Mouse (Mus musculus): ENCODE results near the gene Rassf10. TPM values are rescaled to one million over a fixed set of nuclear protein-coding genes. Genes with fewer than 3 reads are reported as not detected.
"Not testable (repeated sequence)": the region's sequence is repeated elsewhere in the genome, so short reads cannot be mapped to it uniquely, and the experiment has no call there.

Gene Rassf10
- polyA plus RNA-seq, 1 experiment, result not detected

- Histone ChIP-seq H3K4me3 (no peak overlapping the region), H3K79me2 (ENCODE audit: control insufficient read depth, insufficient read depth) (no peaks in the 10 kb centered on the region), H3K27me3 (ENCODE audit: control insufficient read depth, insufficient read depth, insufficient read length) (no peaks in the 10 kb centered on the region), H3ac (ENCODE audit: control insufficient read depth, insufficient read length) (no peak overlapping the region), H3K4me2 (ENCODE audit: low read depth) (no peak overlapping the region), H3K36me3 (ENCODE audit: control insufficient read depth, insufficient read depth) (no peaks in the 10 kb centered on the region)
- TF ChIP-seq POLR2AphosphoS2 (IDR thresholded peaks at IDR 0.05; ENCODE audit: insufficient read length, low read depth), result no peak
- TF ChIP-seq TCF12 (IDR thresholded peaks at IDR 0.05; ENCODE audit: insufficient read depth, poor library complexity, severe bottlenecking), result no peak
- no peak for TF ChIP-seq CEBPB (IDR thresholded peaks at IDR 0.05; ENCODE audit: insufficient read depth, poor library complexity, severe bottlenecking)
- no peak for TF ChIP-seq USF1 (IDR thresholded peaks at IDR 0.05; ENCODE audit: low read depth)
- TF ChIP-seq E2F4 (IDR thresholded peaks at IDR 0.05; ENCODE audit: insufficient read depth), result no peak
- TF ChIP-seq POLR2A (IDR thresholded peaks at IDR 0.05; ENCODE audit: insufficient read length, low read depth), result no peak
- TF ChIP-seq MAX (IDR thresholded peaks at IDR 0.05; ENCODE audit: low read depth), result no peak
- TF ChIP-seq MYOD1 (IDR thresholded peaks at IDR 0.05; ENCODE audit: control insufficient read depth in 1 of 3, insufficient read length in 2 of 3, low read depth in 2 of 3), result no peak
- no peak for TF ChIP-seq TCF3 (IDR thresholded peaks at IDR 0.05; ENCODE audit: insufficient read length, low read depth)
- no peak for TF ChIP-seq REST (IDR thresholded peaks at IDR 0.05; ENCODE audit: insufficient read depth, insufficient read length)
- TF ChIP-seq MYOG (IDR thresholded peaks at IDR 0.05; ENCODE audit: control insufficient read depth in 1 of 3, insufficient read depth in 1 of 3, insufficient read length in 2 of 3, low read depth in 2 of 3), result no peak
- no peak for TF ChIP-seq SRF (IDR thresholded peaks at IDR 0.05; ENCODE audit: control insufficient read depth, insufficient read length, low read depth)
Measured at GRCm38 (mm10) chr7:112922801-112923200, 31.0 kb upstream of the Rassf10 start.

- no peaks in the 10 kb centered on the region for H3K36me3 ChIP-seq (ENCODE audit: control insufficient read depth, insufficient read depth)
- H3K27me3 ChIP-seq (ENCODE audit: control insufficient read depth, insufficient read depth, insufficient read length), result no peaks in the 10 kb centered on the region
- no peak overlapping the region for H3ac ChIP-seq (ENCODE audit: control insufficient read depth, insufficient read length)
- no peak overlapping the region for H3K4me3 ChIP-seq
- H3K79me2 ChIP-seq (ENCODE audit: control insufficient read depth, insufficient read depth), result no peaks in the 10 kb centered on the region
- TF ChIP-seq MAX (IDR thresholded peaks at IDR 0.05; ENCODE audit: low read depth), result no peak
- TF ChIP-seq TCF3 (IDR thresholded peaks at IDR 0.05; ENCODE audit: insufficient read length, low read depth), result no peak
- no peak for TF ChIP-seq POLR2AphosphoS2 (IDR thresholded peaks at IDR 0.05; ENCODE audit: insufficient read length, low read depth)
- H3K4me2 ChIP-seq (ENCODE audit: low read depth), result no peak overlapping the region
Measured at GRCm38 (mm10) chr7:112923712-112924111, 30.1 kb upstream of the Rassf10 start.

- H3K79me2 ChIP-seq (ENCODE audit: control insufficient read depth, insufficient read depth), result no peaks in the 10 kb centered on the region
- H3K27me3 ChIP-seq (ENCODE audit: control insufficient read depth, insufficient read depth, insufficient read length), result no peaks in the 10 kb centered on the region
- no peak overlapping the region for H3K4me2 ChIP-seq (ENCODE audit: low read depth)
- H3K36me3 ChIP-seq (ENCODE audit: control insufficient read depth, insufficient read depth), result no peaks in the 10 kb centered on the region
- no peak for TF ChIP-seq REST (IDR thresholded peaks at IDR 0.05; ENCODE audit: insufficient read depth, insufficient read length)
- TF ChIP-seq TCF12 (IDR thresholded peaks at IDR 0.05; ENCODE audit: insufficient read depth, poor library complexity, severe bottlenecking), result no peak
- TF ChIP-seq POLR2AphosphoS2 (IDR thresholded peaks at IDR 0.05; ENCODE audit: insufficient read length, low read depth), result no peak
- TF ChIP-seq USF1 (IDR thresholded peaks at IDR 0.05; ENCODE audit: low read depth), result no peak
- no peak for TF ChIP-seq E2F4 (IDR thresholded peaks at IDR 0.05; ENCODE audit: insufficient read depth)
- no peak overlapping the region for H3K4me3 ChIP-seq
- H3ac ChIP-seq (ENCODE audit: control insufficient read depth, insufficient read length), result no peak overlapping the region
Measured at GRCm38 (mm10) chr7:112930669-112931068, 23.1 kb upstream of the Rassf10 start.

GRCm38 (mm10) chr7:112935876-112936275, 17.9 kb upstream of the Rassf10 start:
- not testable (repeated sequence) for H3K27me3 ChIP-seq (ENCODE audit: control insufficient read depth, insufficient read depth, insufficient read length); H3ac ChIP-seq (ENCODE audit: control insufficient read depth, insufficient read length); H3K4me3 ChIP-seq; H3K4me2 ChIP-seq (ENCODE audit: low read depth); H3K36me3 ChIP-seq (ENCODE audit: control insufficient read depth, insufficient read depth); H3K79me2 ChIP-seq (ENCODE audit: control insufficient read depth, insufficient read depth)

- no peaks in the 10 kb centered on the region for H3K79me2 ChIP-seq (ENCODE audit: control insufficient read depth, insufficient read depth)
- H3K4me2 ChIP-seq (ENCODE audit: low read depth), result no peak overlapping the region
- no peaks in the 10 kb centered on the region for H3K36me3 ChIP-seq (ENCODE audit: control insufficient read depth, insufficient read depth)
- no peak overlapping the region for H3K4me3 ChIP-seq
- H3K27me3 ChIP-seq (ENCODE audit: control insufficient read depth, insufficient read depth, insufficient read length), result peaks cover 12% of the 10 kb centered on the region
- TF ChIP-seq POLR2AphosphoS2 (IDR thresholded peaks at IDR 0.05; ENCODE audit: insufficient read length, low read depth) (no peak), TCF3 (IDR thresholded peaks at IDR 0.05; ENCODE audit: insufficient read length, low read depth) (no peak), USF1 (IDR thresholded peaks at IDR 0.05; ENCODE audit: low read depth) (no peak), TCF12 (IDR thresholded peaks at IDR 0.05; ENCODE audit: insufficient read depth, poor library complexity, severe bottlenecking) (no peak), POLR2A (IDR thresholded peaks at IDR 0.05; ENCODE audit: insufficient read length, low read depth) (no peak), MYOG (IDR thresholded peaks at IDR 0.05; ENCODE audit: control insufficient read depth in 1 of 3, insufficient read depth in 1 of 3, insufficient read length in 2 of 3, low read depth in 2 of 3) (no peak), CEBPB (IDR thresholded peaks at IDR 0.05; ENCODE audit: insufficient read depth, poor library complexity, severe bottlenecking) (no peak), E2F4 (IDR thresholded peaks at IDR 0.05; ENCODE audit: insufficient read depth) (no peak), MAX (IDR thresholded peaks at IDR 0.05; ENCODE audit: low read depth) (no peak), REST (IDR thresholded peaks at IDR 0.05; ENCODE audit: insufficient read depth, insufficient read length) (no peak), MYOD1 (IDR thresholded peaks at IDR 0.05; ENCODE audit: control insufficient read depth in 1 of 3, insufficient read length in 2 of 3, low read depth in 2 of 3) (no peak)
- no peak overlapping the region for H3ac ChIP-seq (ENCODE audit: control insufficient read depth, insufficient read length)
Measured at GRCm38 (mm10) chr7:112937089-112937488, 16.7 kb upstream of the Rassf10 start.

- no peaks in the 10 kb centered on the region for H3K79me2 ChIP-seq (ENCODE audit: control insufficient read depth, insufficient read depth)
- peaks cover 12% of the 10 kb centered on the region for H3K27me3 ChIP-seq (ENCODE audit: control insufficient read depth, insufficient read depth, insufficient read length)
Measured at GRCm38 (mm10) chr7:112938959-112939358, 14.8 kb upstream of the Rassf10 start.

More at GRCm38 (mm10) chr7:112938959-112939358, 14.8 kb upstream of the Rassf10 start:
- H3K4me3 ChIP-seq, result no peak overlapping the region
- H3K36me3 ChIP-seq (ENCODE audit: control insufficient read depth, insufficient read depth), result no peaks in the 10 kb centered on the region
- TF ChIP-seq MAX (IDR thresholded peaks at IDR 0.05; ENCODE audit: low read depth) (no peak), POLR2AphosphoS2 (IDR thresholded peaks at IDR 0.05; ENCODE audit: insufficient read length, low read depth) (no peak), TCF12 (IDR thresholded peaks at IDR 0.05; ENCODE audit: insufficient read depth, poor library complexity, severe bottlenecking) (no peak), MYOD1 (IDR thresholded peaks at IDR 0.05; ENCODE audit: control insufficient read depth in 1 of 3, insufficient read length in 2 of 3, low read depth in 2 of 3) (no peak), SRF (IDR thresholded peaks at IDR 0.05; ENCODE audit: control insufficient read depth, insufficient read length, low read depth) (no peak), REST (IDR thresholded peaks at IDR 0.05; ENCODE audit: insufficient read depth, insufficient read length) (no peak), USF1 (IDR thresholded peaks at IDR 0.05; ENCODE audit: low read depth) (no peak), TCF3 (IDR thresholded peaks at IDR 0.05; ENCODE audit: insufficient read length, low read depth) (no peak), E2F4 (IDR thresholded peaks at IDR 0.05; ENCODE audit: insufficient read depth) (no peak), MYOG (IDR thresholded peaks at IDR 0.05; ENCODE audit: control insufficient read depth in 1 of 3, insufficient read depth in 1 of 3, insufficient read length in 2 of 3, low read depth in 2 of 3) (no peak), POLR2A (IDR thresholded peaks at IDR 0.05; ENCODE audit: insufficient read length, low read depth) (no peak), CEBPB (IDR thresholded peaks at IDR 0.05; ENCODE audit: insufficient read depth, poor library complexity, severe bottlenecking) (no peak)
- no peak overlapping the region for H3ac ChIP-seq (ENCODE audit: control insufficient read depth, insufficient read length)
- H3K4me2 ChIP-seq (ENCODE audit: low read depth), result no peak overlapping the region

Measured in myocyte (in vitro differentiated cells).